Mouse (Mus musculus) megakaryocyte progenitor cell, adult 5-6 weeks (primary cell): Measurements from ENCODE around the gene Rpusd4. TPM values are rescaled to one million over a fixed set of nuclear protein-coding genes. Genes with fewer than 3 reads are reported as not detected.

Experiments used
- ATAC-seq: replicated peaks from 2 replicates; pipeline ENCODE4 v1.8.0; 2016; ENCODE audit warnings: mild to moderate bottlenecking, moderate TSS enrichment, inconsistent platforms; ENCODE audit not compliant: poor library complexity
- total RNA-seq, 2 experiments: library from RNA; stranded (forward) in 1 of 2; stranded (reverse) in 1 of 2; fragments of 157-497, 149-512 nt in 1 of 2; fragments of 200-1000 nt in 1 of 2; gene quantifications; 2 replicates each; pipeline versions ENCODE4 v1.2.3 to v1.2.4; 2015 to 2017

Gene Rpusd4
- total RNA-seq (2015) (16.5 and 22.6 TPM in 2 replicates), total RNA-seq (2017) (19.9 and 23.9 TPM in 2 replicates)

- ATAC-seq: peak; percentile 78
These were observed at the start of gene Rpusd4, which contains the start of gene Fam118b for GRCm38 (mm10) chr9:35267146-35267975. Rpusd4 (plus strand) TSS chr9:35267865. Fam118b (minus strand) TSS chr9:35267805.

- no peak for ATAC-seq
These were observed 49.7 kb upstream of the Rpusd4 start for GRCm38 (mm10) chr9:35217963-35218362.

DNA sequence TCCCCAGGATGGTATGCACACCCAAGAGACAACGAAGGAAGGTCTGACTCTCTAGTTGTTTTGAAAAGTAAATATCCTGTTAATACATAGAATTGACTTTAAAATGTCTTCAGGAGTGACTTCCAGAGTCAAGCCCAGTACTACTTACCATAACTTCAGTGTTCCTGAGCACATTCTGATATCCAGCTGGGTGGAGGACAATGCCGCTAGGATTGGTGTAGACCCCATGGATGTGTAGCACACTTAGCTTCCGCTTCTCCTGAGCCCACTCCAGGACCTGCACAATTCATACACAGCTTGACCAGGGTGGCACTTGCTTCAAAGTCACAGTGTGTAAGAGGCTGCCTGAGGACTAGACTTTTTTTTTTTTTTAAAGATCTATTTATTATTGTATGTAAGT, 44.2 kb upstream of the Rpusd4 start:
- ATAC-seq: no peak

GRCm38 (mm10) chr9:35228671-35229070, 39.0 kb upstream of the Rpusd4 start:
- ATAC-seq: no peak

GRCm38 (mm10) chr9:35235996-35236395, 31.7 kb upstream of the Rpusd4 start:
- ATAC-seq: no peak

DNA sequence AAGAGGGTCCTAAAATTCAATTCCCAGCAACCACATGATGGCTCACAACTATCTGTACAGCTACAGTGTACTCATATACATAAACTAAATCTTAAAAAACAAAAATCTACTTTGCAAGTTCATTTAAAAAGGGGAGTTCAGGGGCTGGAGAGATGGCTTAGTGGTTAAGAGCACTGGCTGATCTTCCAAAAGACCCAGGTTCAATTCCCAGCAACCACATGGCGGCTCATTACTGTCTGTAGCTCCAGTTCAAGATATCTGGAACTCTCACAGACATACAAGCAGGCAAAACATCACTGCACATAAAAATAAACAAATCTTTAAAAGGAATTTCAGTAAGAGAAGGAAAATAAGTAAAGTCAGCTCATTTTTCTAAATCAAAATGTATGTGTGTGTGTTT, 29.3 kb upstream of the Rpusd4 start:
- ATAC-seq: no peak

- no peak for ATAC-seq
These were observed 28.6 kb upstream of the Rpusd4 start for GRCm38 (mm10) chr9:35238915-35239571.

GRCm38 (mm10) chr9:35239734-35240133, 27.9 kb upstream of the Rpusd4 start:
- ATAC-seq: peak; percentile 31

DNA sequence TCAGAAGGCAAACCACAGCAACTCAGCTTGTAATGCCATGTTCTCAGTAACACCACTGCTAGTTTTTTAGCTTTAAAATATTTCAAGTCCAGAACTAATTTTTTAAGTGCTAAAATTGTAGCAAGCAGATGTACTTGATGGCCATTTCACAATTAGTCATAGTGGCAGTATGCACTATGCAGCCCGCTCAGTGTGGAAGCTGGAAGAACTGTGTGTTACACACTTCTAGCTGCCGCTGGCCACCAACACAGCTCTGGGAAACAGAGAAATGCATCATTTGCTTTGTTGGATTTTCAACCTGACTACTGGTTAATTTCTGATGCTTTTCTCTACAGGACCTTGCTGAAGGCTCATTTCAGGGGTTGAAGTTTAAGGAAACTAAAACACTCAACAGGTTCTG, 20.3 kb upstream of the Rpusd4 start:
- ATAC-seq: no peak

- ATAC-seq: no peak
These were observed 18.2 kb upstream of the Rpusd4 start for GRCm38 (mm10) chr9:35249476-35249875.

DNA sequence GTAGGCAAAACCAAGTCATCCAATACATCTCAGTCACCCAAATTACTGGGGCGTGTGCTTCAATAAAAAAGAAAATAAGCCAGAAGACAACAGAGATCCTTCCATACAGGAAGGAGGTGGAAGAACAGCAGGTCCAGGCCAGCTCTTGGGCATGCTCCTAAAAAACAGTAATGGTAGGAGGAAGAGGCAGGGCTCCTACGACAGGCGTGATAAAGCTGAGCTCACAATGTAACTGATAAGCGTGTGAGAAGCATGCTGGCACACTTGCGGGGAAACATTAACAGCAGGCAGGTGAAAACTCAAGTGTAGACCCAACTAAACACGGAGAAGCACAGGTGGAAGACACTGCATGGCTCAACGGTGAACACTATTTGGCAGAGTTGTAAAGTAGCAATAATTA, 10.3 kb upstream of the Rpusd4 start:
- ATAC-seq: 0 out of 2 replicates have a peak, but pooled peaks have one; percentile 46

DNA sequence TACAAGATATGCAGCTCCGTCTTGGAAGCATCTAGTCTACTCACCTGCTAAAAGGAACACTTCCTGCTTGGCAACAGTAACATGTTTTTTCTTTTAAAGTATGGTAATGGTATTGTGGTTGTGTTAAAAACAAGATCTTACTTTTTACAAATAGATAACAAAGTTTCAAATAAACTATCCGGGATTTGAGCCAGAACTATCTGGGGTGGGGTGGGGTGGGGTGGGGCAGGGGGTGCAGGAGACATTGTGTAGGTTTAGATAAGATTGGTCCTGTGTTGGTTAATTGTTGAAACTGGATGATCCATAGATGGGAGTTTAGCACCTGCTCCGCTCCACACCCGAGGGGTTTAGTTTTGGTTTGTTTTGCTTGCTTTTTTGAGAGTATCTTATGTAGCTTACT, 5.2 kb upstream of the Rpusd4 start:
- peak; percentile 56 for ATAC-seq

DNA sequence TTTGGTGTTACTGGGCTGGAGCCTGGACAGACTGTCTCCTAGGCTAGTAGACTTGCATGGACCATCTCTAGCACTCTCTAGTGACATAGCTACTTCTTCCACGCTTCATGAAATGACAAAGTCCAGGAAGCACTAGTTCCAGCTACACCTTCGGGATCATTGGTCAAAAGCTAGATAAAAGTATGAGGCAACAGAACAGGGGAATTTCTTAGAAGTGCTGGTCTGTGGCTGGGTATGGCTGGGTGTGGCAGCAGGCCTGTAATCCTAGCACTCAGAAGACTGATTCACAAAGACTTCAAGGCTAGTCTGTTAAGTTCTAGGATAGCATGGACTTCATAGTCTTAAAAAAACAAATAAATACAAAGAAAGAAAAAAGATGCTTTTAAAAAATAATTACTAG, 4.2 kb upstream of the Rpusd4 start:
- ATAC-seq: no peak

DNA sequence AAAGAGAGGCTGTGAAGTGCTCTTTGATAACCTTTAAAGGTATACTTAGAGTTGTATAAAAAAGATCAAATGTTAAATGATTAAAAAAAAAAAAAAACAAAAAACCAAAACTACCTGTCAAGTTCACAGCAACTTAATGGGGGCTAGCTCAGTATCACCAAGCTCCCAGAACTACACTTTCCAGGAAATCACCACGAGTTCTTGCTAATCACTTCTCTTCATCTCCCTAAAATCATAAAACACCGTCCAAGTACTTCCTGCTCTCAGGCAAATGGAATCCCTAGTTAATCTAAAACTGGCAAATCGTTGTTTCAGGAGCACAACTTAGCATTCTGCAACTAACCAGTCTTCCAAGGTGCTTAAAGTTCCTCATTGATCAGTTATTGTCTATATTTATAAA, 3.2 kb upstream of the Rpusd4 start:
- ATAC-seq: no peak

DNA sequence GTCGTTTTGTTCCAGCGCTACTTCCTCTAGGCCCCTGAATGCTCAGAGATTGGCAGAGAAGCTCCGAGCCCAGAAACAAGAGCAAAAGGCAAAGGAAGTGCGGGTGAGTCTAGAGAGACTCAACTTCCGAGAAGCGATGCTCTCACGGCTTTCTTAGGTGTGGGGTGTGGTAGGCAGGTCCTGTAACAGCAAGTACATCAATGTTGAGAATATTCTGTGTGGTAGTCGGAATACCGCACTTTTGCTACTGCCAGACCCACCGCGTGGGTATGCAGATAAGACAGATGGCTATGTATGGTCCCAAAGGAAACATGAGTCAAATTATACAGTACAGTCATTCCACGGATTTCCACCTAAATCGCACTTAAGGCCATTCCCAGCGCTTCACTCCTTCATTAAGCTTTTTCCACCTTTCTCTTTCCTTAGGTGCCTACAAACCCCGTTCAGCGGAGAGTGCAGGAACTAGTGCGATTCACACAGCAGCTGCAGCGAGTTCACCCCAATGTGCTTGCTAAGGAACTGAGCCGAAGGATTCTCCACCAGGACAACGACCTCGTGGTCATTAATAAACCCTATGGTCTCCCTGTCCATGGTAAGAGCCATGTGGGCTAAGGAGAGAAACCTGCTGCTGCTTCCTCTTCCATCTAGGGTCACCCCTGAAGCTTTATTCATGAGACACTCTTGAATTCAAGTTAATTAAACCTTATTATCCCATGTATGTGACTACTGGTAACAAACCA, 481 bp downstream of the Rpusd4 start:
- ATAC-seq: peak; percentile 27

DNA sequence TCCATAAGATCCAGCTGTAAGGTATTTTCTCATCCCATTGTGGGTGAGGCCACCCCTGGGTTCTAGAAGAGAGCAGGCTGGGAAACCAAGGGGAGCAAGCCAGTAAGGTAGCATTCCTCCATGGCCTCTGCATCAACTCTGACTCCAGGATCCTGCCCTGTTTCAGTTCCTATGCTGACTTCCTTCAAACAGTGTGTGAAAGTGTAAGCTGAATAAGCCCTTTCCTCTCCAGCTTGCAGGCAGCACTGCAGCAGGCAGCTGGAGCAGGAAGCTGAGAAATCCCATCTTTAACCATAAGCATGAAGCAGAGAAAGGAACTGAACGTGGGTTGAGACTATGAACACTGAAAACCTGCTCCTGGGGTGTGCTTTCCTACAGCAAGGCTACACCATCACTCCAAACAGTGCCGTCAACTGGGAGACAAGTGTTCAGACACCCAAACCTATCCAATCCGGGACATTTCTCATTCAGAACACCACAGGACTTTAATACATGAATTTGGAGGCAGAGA, 10.2 kb downstream of the Rpusd4 start:
- peak; percentile 60 for ATAC-seq

- no peak for ATAC-seq
These were observed 10.8 kb downstream of the Rpusd4 start for GRCm38 (mm10) chr9:35278451-35278850.

DNA sequence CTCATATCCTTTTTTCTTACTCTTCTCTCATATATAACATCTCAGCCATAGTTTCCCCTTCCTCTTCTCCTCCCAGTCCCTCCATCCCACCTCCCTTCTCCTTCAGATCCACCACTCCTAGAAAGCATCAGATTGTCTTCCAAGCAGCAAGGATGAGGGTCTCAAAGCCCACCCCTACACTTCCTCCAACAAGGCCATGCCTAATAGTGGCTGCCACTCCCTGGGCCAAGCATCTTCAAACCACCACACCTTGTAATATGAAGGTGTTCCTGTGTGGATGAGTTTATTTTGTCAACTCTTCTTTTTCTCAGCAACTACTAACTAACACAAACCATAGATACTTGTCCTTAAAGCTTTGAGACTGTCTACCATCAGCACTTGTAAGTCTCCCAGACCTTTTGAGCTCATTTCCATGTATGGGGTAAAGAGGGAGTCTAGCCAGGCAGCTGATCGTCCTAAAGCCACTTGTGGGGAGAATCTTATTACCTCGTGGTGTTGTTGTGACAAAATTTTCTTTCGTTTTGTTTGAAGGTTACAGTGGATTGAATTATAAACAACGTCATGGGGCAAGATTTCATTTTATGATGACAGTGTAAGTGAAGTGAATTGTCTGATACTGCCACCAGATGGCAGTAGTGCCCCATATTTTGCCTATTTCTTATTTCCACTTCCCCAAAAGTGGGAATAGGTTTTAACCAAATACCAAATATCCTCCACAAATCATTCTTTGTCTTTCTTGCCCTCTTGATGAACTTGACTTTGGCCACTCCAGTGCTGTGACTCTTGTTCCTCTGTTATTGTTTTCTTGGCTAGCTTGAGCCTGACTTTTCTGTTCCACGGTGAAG, 14.6 kb downstream of the Rpusd4 start:
- peak; percentile 90 for ATAC-seq

DNA sequence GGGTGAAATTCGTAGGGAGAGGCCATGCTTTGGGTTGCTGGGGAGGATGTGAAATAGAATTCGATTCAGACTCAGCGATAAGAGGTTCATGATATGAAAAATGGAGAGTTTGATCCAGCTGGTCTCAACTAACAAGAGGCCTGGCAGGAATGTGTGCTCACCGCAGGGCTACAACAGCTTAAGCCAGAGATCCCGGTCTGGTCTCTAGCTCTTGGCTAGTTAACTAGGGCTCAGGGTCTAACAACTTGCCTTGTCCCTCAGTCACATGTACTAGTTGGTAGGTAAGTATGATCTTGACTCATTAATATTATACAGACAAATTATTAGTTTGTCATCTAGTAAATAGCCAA, 15.2 kb downstream of the Rpusd4 start:
- no peak for ATAC-seq

DNA sequence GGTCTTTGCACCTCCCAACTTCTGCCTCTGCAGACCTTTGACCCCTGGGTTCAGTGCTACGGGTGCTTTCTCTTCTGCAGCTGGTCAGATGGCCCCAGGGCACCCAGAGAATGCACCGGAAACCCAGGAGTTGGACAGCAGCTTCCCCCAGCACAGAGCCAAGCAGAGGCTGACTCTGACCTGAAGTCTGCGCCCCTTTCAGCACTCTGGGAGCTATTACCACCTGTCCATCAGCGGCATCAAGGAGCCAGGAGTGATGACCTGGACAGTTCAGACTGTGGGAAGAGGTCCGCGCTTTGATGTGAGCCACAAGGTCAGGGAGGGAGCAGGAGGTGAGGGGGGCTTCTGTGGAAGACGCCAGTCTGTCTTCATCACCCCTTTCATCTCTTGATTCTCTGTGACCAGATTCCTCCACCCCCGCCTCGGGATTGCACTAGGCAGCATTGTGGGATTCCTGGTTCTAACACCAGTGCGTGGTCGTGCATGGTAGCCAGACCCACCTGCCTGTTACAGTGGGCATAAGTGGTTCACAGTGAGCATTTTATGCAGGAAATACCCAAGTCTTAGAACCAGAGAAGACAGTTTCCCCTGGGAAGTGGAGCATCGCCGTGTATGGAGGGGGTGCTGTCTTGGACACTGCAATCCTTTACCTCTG, 15.9 kb downstream of the Rpusd4 start:
- ATAC-seq: no peak
